Mouse (Mus musculus) cerebellum, adult 2 months (tissue): Measurements from ENCODE around the gene Hoxa5.

Experiments used
- CTCF ChIP-seq: fragments of 200-500 bp; IDR thresholded peaks from 2 replicates; pipeline ENCODE4 v1.5.1; 2011; ENCODE audit warnings: low read depth, mild to moderate bottlenecking, control low read depth, low read length, moderate library complexity, borderline replicate concordance; ENCODE audit not compliant: insufficient read depth
- POLR2A ChIP-seq: fragments of 200-500 bp; IDR thresholded peaks from 2 replicates; pipeline ENCODE4 v1.6.1; 2011; ENCODE audit warnings: low read length, control low read depth, borderline replicate concordance; ENCODE audit not compliant: insufficient read depth

DNA sequence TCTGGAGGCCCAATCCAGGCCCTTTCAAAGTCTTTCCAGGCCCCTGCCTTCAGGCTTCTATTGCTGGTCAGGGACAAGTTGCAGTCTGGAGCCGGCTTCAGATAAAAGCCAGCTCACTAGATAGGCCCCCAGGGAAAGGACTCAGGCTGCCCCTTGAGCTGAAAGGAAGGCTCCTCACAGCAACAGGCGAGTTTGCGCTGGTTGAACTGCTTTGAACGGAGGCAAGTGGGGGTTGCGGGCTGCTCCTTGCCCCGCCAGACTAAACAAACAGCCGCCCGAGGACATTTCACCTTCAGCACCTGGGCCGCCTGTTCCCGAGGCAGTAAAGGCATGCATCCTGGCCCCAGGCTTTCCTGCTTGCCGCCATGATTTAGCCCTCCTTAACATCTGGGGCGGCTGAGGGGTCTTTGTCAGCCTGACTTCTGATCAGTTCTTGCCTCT lies 39.3 kb upstream of the Hoxa5 start:
- TF ChIP-seq POLR2A = no peak
- no peak for TF ChIP-seq CTCF
